Mouse (Mus musculus) bone marrow macrophage, adult 2 months (primary cell): Measurements from ENCODE around the gene Angptl4.

Source experiments
- CTCF ChIP-seq: IDR thresholded peaks from 2 replicates; pipeline ENCODE4 v1.5.1; 2012; ENCODE audit warnings: low read depth, mild to moderate bottlenecking, low read length, moderate library complexity
- POLR2A ChIP-seq: IDR thresholded peaks from 2 replicates; pipeline ENCODE4 v1.6.1; 2012; ENCODE audit warnings: mild to moderate bottlenecking, low read depth, low read length, borderline replicate concordance

GRCm38 (mm10) chr17:33780431-33780830 lies 1.2 kb downstream of the Angptl4 start:
- TF ChIP-seq CTCF (no peak), POLR2A (no peak)
